Mouse (Mus musculus) CH12.LX (cell line): ENCODE measurements around the gene Cpsf4. TPM values are rescaled to one million over a fixed set of nuclear protein-coding genes. Genes with fewer than 3 reads are reported as not detected.

Experiments
- DNase-seq: peaks from one replicate; pipeline ENCODE4 v3.0.0-alpha.2; 2013; ENCODE audit errors: extremely low read depth
- H3K27ac ChIP-seq: 2 replicates; pipeline ENCODE4 v1.5.1; 2012; ENCODE audit warnings: low read depth, mild to moderate bottlenecking, control low read depth, moderate library complexity; ENCODE audit not compliant: insufficient read depth
- H3K27me3 ChIP-seq: replicated peaks from 2 replicates; pipeline ENCODE3; 2012; ENCODE audit warnings: inconsistent platforms
- H3K36me3 ChIP-seq, 2 experiments: replicated peaks in 1 of 2; 2 replicates each; pipeline versions ENCODE3 to v1.6.1; 2012; ENCODE audit warnings: inconsistent platforms in 1 of 2, low read length in 1 of 2, mild to moderate bottlenecking in 1 of 2, mixed read lengths in 1 of 2, moderate library complexity in 1 of 2; ENCODE audit not compliant: control insufficient read depth in 1 of 2, insufficient read depth in 1 of 2
- H3K4me1 ChIP-seq, 2 experiments: 2 replicates each; pipeline ENCODE4 v1.6.1; 2012; ENCODE audit warnings: inconsistent platforms in 1 of 2, moderate library complexity in 1 of 2; ENCODE audit not compliant: insufficient read depth in 2 of 2, control insufficient read depth in 1 of 2
- H3K4me2 ChIP-seq: 2 replicates; pipeline ENCODE4 v1.6.1; 2012; ENCODE audit warnings: low read depth, mild to moderate bottlenecking, control low read depth; ENCODE audit not compliant: poor library complexity, insufficient read depth, severe bottlenecking
- H3K4me3 ChIP-seq, 3 experiments: fragments of 150-350 bp in 1 of 3; sonication (generic) in 1 of 3; replicated peaks in 1 of 3; 2 replicates each; pipeline versions ENCODE3 to v1.5.1; 2011 to 2012; ENCODE audit warnings: low read depth in 2 of 3, low read length in 2 of 3, mild to moderate bottlenecking in 2 of 3, moderate library complexity in 2 of 3, control low read depth in 1 of 3, improper control_type of control experiment in 1 of 3, inconsistent platforms in 1 of 3, mixed read lengths in 1 of 3; ENCODE audit not compliant: poor library complexity in 1 of 3
- H3K79me2 ChIP-seq: replicated peaks from 2 replicates; pipeline ENCODE4 v1.6.1; 2012; ENCODE audit warnings: mild to moderate bottlenecking, moderate library complexity; ENCODE audit not compliant: control insufficient read depth, poor library complexity, insufficient read depth, severe bottlenecking; ENCODE audit errors: extremely low read depth
- H3K9ac ChIP-seq: 2 replicates; pipeline ENCODE4 v1.6.1; 2012; ENCODE audit warnings: low read depth, mild to moderate bottlenecking, control low read depth, moderate library complexity; ENCODE audit not compliant: insufficient read depth
- H3K9me3 ChIP-seq: replicated peaks from 2 replicates; pipeline ENCODE3; 2012; ENCODE audit warnings: low read length, inconsistent platforms, mixed read lengths
- CTCF ChIP-seq, 2 experiments: IDR thresholded peaks in 1 of 2; conservative IDR thresholded peaks in 1 of 2; 2 replicates each; pipeline ENCODE4 v1.5.1; 2011 to 2012; ENCODE audit warnings: low read depth in 2 of 2, low read length in 2 of 2, improper control_type of control experiment in 1 of 2, inconsistent platforms in 1 of 2, mild to moderate bottlenecking in 1 of 2, moderate library complexity in 1 of 2
- HCFC1 ChIP-seq: IDR thresholded peaks from 2 replicates; pipeline ENCODE4 v1.6.1; 2012; ENCODE audit warnings: low read depth, mild to moderate bottlenecking, inconsistent platforms, low read length, improper control_type of control experiment
- MAFK ChIP-seq: IDR thresholded peaks from 2 replicates; pipeline ENCODE4 v1.6.1; 2011; ENCODE audit warnings: low read length, improper control_type of control experiment; ENCODE audit not compliant: insufficient replicate concordance
- MAX ChIP-seq: IDR thresholded peaks from 2 replicates; pipeline ENCODE4 v1.6.1; 2011; ENCODE audit warnings: low read length, improper control_type of control experiment
- MEF2A ChIP-seq: IDR thresholded peaks from 2 replicates; pipeline ENCODE4 v1.6.1; 2014; ENCODE audit warnings: low read depth, mild to moderate bottlenecking, inconsistent platforms, low read length, improper control_type of control experiment, borderline replicate concordance
- PAX5 ChIP-seq: IDR thresholded peaks from 2 replicates; pipeline ENCODE4 v1.6.1; 2012; ENCODE audit warnings: low read length, inconsistent platforms, mixed read lengths
- POLR2AphosphoS2 ChIP-seq: IDR thresholded peaks from 2 replicates; pipeline ENCODE4 v1.6.1; 2011; ENCODE audit warnings: low read depth, low read length, improper control_type of control experiment
- RCOR1 ChIP-seq: conservative IDR thresholded peaks from 2 replicates; pipeline ENCODE4 v1.6.1; 2012; ENCODE audit warnings: low read depth, mild to moderate bottlenecking, inconsistent platforms, low read length, improper control_type of control experiment
- SMC3 ChIP-seq: IDR thresholded peaks from 2 replicates; pipeline ENCODE4 v1.6.1; 2011; ENCODE audit warnings: low read depth, low read length, improper control_type of control experiment
- USF2 ChIP-seq: conservative IDR thresholded peaks from 2 replicates; pipeline ENCODE4 v1.6.1; 2011; ENCODE audit warnings: low read depth, low read length, improper control_type of control experiment
- ZC3H11A ChIP-seq: IDR thresholded peaks from 2 replicates; pipeline ENCODE4 v1.6.1; 2012; ENCODE audit warnings: low read depth, mild to moderate bottlenecking, inconsistent platforms, low read length, improper control_type of control experiment
- ZNF384 ChIP-seq: IDR thresholded peaks from 2 replicates; pipeline ENCODE4 v1.6.1; 2012; ENCODE audit warnings: low read depth, low read length, improper control_type of control experiment, inconsistent platforms
- dilution Hi-C: fragments of 300-500 bp; cut with MboI; formaldehyde crosslinking; loops from 2 replicates; pipeline ENCODE4 v1.14.3; 2020; ENCODE audit warnings: low sequenced_read_pairs; ENCODE audit not compliant: extremely low pct_unique_long_range_greater_than_20kb, extremely low pct_ligation_motif_present
- in situ Hi-C: fragments of 300-500 bp; cut with MboI; formaldehyde crosslinking; loops from 3 replicates; pipeline ENCODE4 v1.14.3; 2019; ENCODE audit warnings: low sequenced_read_pairs, low pct_ligation_motif_present, low pct_unique_long_range_greater_than_20kb, mixed read lengths
- polyA plus RNA-seq: library from polyadenylated mRNA; unstranded; fragments of >175 nt; gene quantifications from 2 replicates; pipeline ENCODE4 v1.2.1, GENCODE M21; 2012; ENCODE audit warnings: low read depth; ENCODE audit not compliant: insufficient read length
- total RNA-seq, 2 experiments: library from RNA; depleted of rRNA; stranded (reverse); fragments of 300-350 nt in 1 of 2; fragments of >200 nt in 1 of 2; gene quantifications; 2 replicates each; pipeline ENCODE4 v1.2.3; 2012 to 2014

Gene Cpsf4
- total and polyA plus RNA-seq, 3 experiments: 56.3 to 70.7 (median 59.2) TPM

- H3K9me3 ChIP-seq: peaks cover 12% of the 10 kb centered on the region
- H3K4me1 ChIP-seq: peaks cover 2 to 13% of the 10 kb centered on the region in 2 experiments; a peak in 2 of 4 replicates
- H3K27ac ChIP-seq: no peak overlapping the region
- no peak for DNase-seq
- no peaks in the 10 kb centered on the region for H3K27me3 ChIP-seq
- no peak overlapping the region for H3K4me2 ChIP-seq
- in situ Hi-C loops (no loop called here), dilution Hi-C loops (no loop called here)
- no peak overlapping the region for H3K9ac ChIP-seq
- peaks cover 40 to 60% of the 10 kb centered on the region in 2 experiments for H3K36me3 ChIP-seq
- peaks cover 70% of the 10 kb centered on the region for H3K79me2 ChIP-seq
- TF ChIP-seq MAFK (no peak), MAX (no peak)
- TF ChIP-seq, all 38 proteins: peak for 0
- H3K4me3 ChIP-seq: no peak overlapping the region
These were observed 49.0 kb upstream of the Cpsf4 start for GRCm38 (mm10) chr5:145118005-145118404.

- peaks cover 70% of the 10 kb centered on the region for H3K79me2 ChIP-seq
- in situ Hi-C loops: no loop called here
These were observed 48.6 kb upstream of the Cpsf4 start for GRCm38 (mm10) chr5:145118461-145118860.

GRCm38 (mm10) chr5:145119385-145119784 lies 47.6 kb upstream of the Cpsf4 start:
- Histone ChIP-seq H3K4me2 (no peak overlapping the region), H3K4me1 (peaks cover 0 to 7% of the 10 kb centered on the region in 2 experiments; a peak in 2 of 4 replicates), H3K4me3 (no peak overlapping the region), H3K27me3 (no peaks in the 10 kb centered on the region), H3K79me2 (peaks cover 70% of the 10 kb centered on the region), H3K36me3 (peaks cover 53 to 74% of the 10 kb centered on the region in 2 experiments), H3K27ac (no peak overlapping the region), H3K9ac (no peak overlapping the region), H3K9me3 (peaks cover 12% of the 10 kb centered on the region)
- TF ChIP-seq CTCF (conservative IDR thresholded peaks at IDR 0.05 in 1 of 2, IDR thresholded peaks at IDR 0.05 in 1 of 2; ENCODE audit: low read depth in 2 of 2, low read length in 2 of 2) (peak; percentile 34 to 41; a peak in 3 of 4 replicates), MEF2A (no peak)
- dilution Hi-C loops: no loop called here
- in situ Hi-C loops: no loop called here
- peak; percentile 41 for DNase-seq

More at GRCm38 (mm10) chr5:145118461-145118860, 48.6 kb upstream of the Cpsf4 start:
- no peak overlapping the region for H3K4me3 ChIP-seq
- no peak overlapping the region for H3K9ac ChIP-seq
- no peak overlapping the region for H3K4me2 ChIP-seq
- peaks cover 12% of the 10 kb centered on the region for H3K9me3 ChIP-seq
- peaks cover 2 to 11% of the 10 kb centered on the region in 2 experiments; a peak in 2 of 4 replicates for H3K4me1 ChIP-seq
- dilution Hi-C loops: no loop called here
- H3K36me3 ChIP-seq: peaks cover 44 to 65% of the 10 kb centered on the region in 2 experiments
- no peak overlapping the region for H3K27ac ChIP-seq
- no peak for DNase-seq
- no peaks in the 10 kb centered on the region for H3K27me3 ChIP-seq
- TF ChIP-seq ZC3H11A (no peak), HCFC1 (no peak), RCOR1 (no peak), ZNF384 (no peak), CTCF (conservative IDR thresholded peaks at IDR 0.05 in 1 of 2, IDR thresholded peaks at IDR 0.05 in 1 of 2; ENCODE audit: low read depth in 2 of 2, low read length in 2 of 2) (no peak), POLR2AphosphoS2 (no peak), PAX5 (no peak), USF2 (no peak), MAFK (no peak), SMC3 (no peak)
- TF ChIP-seq, all 38 proteins: peak for 0
